Mouse (Mus musculus): ENCODE data around the gene Rfng. TPM values are rescaled to one million over a fixed set of nuclear protein-coding genes. Genes with fewer than 3 reads are reported as not detected.

Rfng gene
- polyA plus RNA-seq, 1 experiment from 2014 or later = 98.0 TPM

GRCm38 (mm10) chr11:120760236-120760635 lies 23.8 kb downstream of the Rfng start:
- no peak overlapping the region for H3K9ac ChIP-seq
- 96% methylated on average over 9 of the region's 9 CpGs for WGBS
- peaks cover 13% of the 10 kb centered on the region for H3K27me3 ChIP-seq
- ATAC-seq (ENCODE audit: low FRiP score) = no peak
- no peak overlapping the region for H3K27ac ChIP-seq
- 0 out of 2 replicates have a peak, but pooled peaks cover 6% of the 10 kb centered on the region for H3K9me3 ChIP-seq
- no peak overlapping the region for H3K4me2 ChIP-seq
- H3K36me3 ChIP-seq = no peaks in the 10 kb centered on the region
- H3K4me3 ChIP-seq = no peak overlapping the region
- no peaks in the 10 kb centered on the region; the same call in 1 of the 2 replicates for H3K4me1 ChIP-seq (replicated peaks)

GRCm38 (mm10) chr11:120751606-120752005 lies 32.4 kb downstream of the Rfng start:
- WGBS = 74% methylated on average over 4 of the region's 4 CpGs
- Histone ChIP-seq H3K4me2 (no peak overlapping the region), H3K9me3 (no peaks in the 10 kb centered on the region), H3K27ac (no peak overlapping the region), H3K36me3 (no peaks in the 10 kb centered on the region), H3K4me3 (no peak overlapping the region), H3K4me1 (replicated peaks) (no peaks in the 10 kb centered on the region), H3K27me3 (no peaks in the 10 kb centered on the region), H3K9ac (no peak overlapping the region)
- no peak for ATAC-seq (ENCODE audit: low FRiP score)

GRCm38 (mm10) chr11:120749430-120749829 lies 34.6 kb downstream of the Rfng start:
- Histone ChIP-seq H3K9me3 (no peaks in the 10 kb centered on the region), H3K4me2 (no peak overlapping the region), H3K27ac (no peak overlapping the region), H3K27me3 (no peaks in the 10 kb centered on the region), H3K4me1 (replicated peaks) (no peaks in the 10 kb centered on the region), H3K9ac (no peak overlapping the region), H3K4me3 (no peak overlapping the region), H3K36me3 (no peaks in the 10 kb centered on the region)
- 56% methylated on average over 8 of the region's 8 CpGs for WGBS
- ATAC-seq (ENCODE audit: low FRiP score) = no peak

- no peak for ATAC-seq (ENCODE audit: low FRiP score)
- Histone ChIP-seq H3K4me2 (no peak overlapping the region), H3K27me3 (no peaks in the 10 kb centered on the region), H3K4me1 (replicated peaks) (no peaks in the 10 kb centered on the region), H3K9ac (no peak overlapping the region), H3K27ac (no peak overlapping the region), H3K36me3 (no peaks in the 10 kb centered on the region), H3K4me3 (no peak overlapping the region), H3K9me3 (no peaks in the 10 kb centered on the region)
- 87% methylated on average over 4 of the region's 4 CpGs for WGBS
These were observed 36.0 kb downstream of the Rfng start for GRCm38 (mm10) chr11:120747974-120748373.

DNA sequence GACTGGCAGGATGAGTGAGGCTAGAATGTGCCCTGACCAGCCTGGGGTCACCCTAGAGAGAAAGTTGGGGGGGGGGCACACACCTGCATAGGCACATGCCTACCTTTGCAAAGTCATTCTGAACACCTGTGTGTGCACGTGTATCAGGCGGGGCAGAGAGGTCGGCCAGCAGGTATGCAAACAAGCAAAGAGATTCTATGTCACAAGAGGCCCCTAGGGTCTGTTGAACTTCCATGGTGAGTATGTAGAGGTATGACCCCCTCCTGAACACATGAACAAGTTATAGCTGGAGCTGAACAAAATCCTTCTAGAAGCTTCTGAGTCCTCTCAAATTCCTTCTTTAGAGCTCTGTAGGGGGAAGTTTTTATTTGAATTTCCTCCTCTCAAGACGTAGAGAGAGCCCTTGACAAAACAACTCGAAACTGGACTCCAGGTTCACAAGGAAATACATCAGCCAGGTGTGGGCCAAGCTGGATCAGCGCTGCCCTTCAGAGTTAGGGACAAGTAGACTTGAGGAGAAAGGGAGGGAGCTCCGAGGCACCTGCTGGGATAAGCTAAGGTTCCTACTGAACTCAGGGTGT lies 39.8 kb downstream of the Rfng start:
- H3K4me2 ChIP-seq = no peak overlapping the region

DNA sequence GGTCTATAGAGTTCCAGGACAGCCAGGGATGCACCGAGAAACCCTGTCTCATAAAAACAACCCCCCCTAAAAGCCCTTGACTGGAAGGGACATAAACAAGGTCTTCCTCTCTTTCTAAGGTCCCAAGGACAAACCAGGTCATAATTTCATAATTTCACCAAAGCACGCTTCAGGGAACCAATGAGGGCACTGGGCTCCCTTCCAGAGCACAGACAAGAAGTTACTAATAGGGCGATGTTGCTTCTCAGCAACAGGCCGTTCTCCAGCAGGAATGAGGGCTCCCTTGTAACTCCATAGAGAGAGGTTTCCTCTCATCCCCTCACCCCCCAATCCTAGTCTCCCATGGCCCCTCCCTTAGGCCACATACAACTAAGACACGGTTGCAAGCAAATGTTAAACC lies 43.0 kb downstream of the Rfng start:
- no peak for ATAC-seq (ENCODE audit: low FRiP score)
- H3K4me3 ChIP-seq = no peak overlapping the region
- H3K36me3 ChIP-seq = no peaks in the 10 kb centered on the region
- H3K27me3 ChIP-seq = no peaks in the 10 kb centered on the region; the same call in 1 of the 2 replicates
- H3K9ac ChIP-seq = no peak overlapping the region
- H3K4me1 ChIP-seq (replicated peaks) = no peaks in the 10 kb centered on the region
- H3K9me3 ChIP-seq = no peaks in the 10 kb centered on the region
- 93% methylated on average over 5 of the region's 5 CpGs for whole genome bisulfite sequencing
- no peak overlapping the region for H3K4me2 ChIP-seq
- no peak overlapping the region for H3K27ac ChIP-seq

More for the DNA sequence above, 39.8 kb downstream of the Rfng start:
- Histone ChIP-seq H3K4me3 (no peak overlapping the region), H3K27me3 (no peaks in the 10 kb centered on the region; the same call in 1 of the 2 replicates), H3K9ac (no peak overlapping the region), H3K4me1 (replicated peaks) (no peaks in the 10 kb centered on the region), H3K9me3 (no peaks in the 10 kb centered on the region), H3K36me3 (no peaks in the 10 kb centered on the region), H3K27ac (no peak overlapping the region)
- 79% methylated on average over 7 of the region's 7 CpGs for WGBS
- no peak for ATAC-seq (ENCODE audit: low FRiP score)

- Histone ChIP-seq H3K9me3 (no peaks in the 10 kb centered on the region), H3K9ac (no peak overlapping the region), H3K27me3 (peaks cover 20% of the 10 kb centered on the region), H3K4me2 (no peak overlapping the region), H3K27ac (no peak overlapping the region), H3K4me3 (no peak overlapping the region), H3K4me1 (replicated peaks) (no peaks in the 10 kb centered on the region), H3K36me3 (no peaks in the 10 kb centered on the region)
- ATAC-seq (ENCODE audit: low FRiP score) = no peak
- 79% methylated on average over 6 of the region's 6 CpGs for WGBS
These were observed 47.6 kb downstream of the Rfng start for GRCm38 (mm10) chr11:120736424-120736823.

GRCm38 (mm10) chr11:120733521-120733920 lies 50.5 kb downstream of the Rfng start:
- Histone ChIP-seq H3K4me1 (replicated peaks) (no peaks in the 10 kb centered on the region), H3K27me3 (peaks cover 36% of the 10 kb centered on the region), H3K9me3 (no peaks in the 10 kb centered on the region), H3K36me3 (no peaks in the 10 kb centered on the region), H3K9ac (no peak overlapping the region), H3K4me3 (no peak overlapping the region), H3K4me2 (no peak overlapping the region), H3K27ac (no peak overlapping the region)
- ATAC-seq (ENCODE audit: low FRiP score) = no peak
- 64% methylated on average over 6 of the region's 6 CpGs for WGBS

GRCm38 (mm10) chr11:120731858-120732680 lies 51.9 kb downstream of the Rfng start, which contains the start of gene Cbr2:
Cbr2 (minus strand) TSS chr11:120732114.
- no peaks in the 10 kb centered on the region for H3K9me3 ChIP-seq
- peaks cover 41% of the 10 kb centered on the region for H3K27me3 ChIP-seq
- no peak within 1 kb of the TSS for H3K27ac ChIP-seq
- no peaks in the 10 kb centered on the region for H3K36me3 ChIP-seq
- H3K4me3 ChIP-seq = no peak within 1 kb of the TSS
- peaks cover 2% of the 10 kb centered on the region for H3K4me1 ChIP-seq (replicated peaks)
- no peak for ATAC-seq (ENCODE audit: low FRiP score)
- no peak within 1 kb of the TSS for H3K9ac ChIP-seq
- WGBS = 77% methylated on average over 12 of the region's 12 CpGs
- no peak within 1 kb of the TSS for H3K4me2 ChIP-seq

- no peaks in the 10 kb centered on the region for H3K9me3 ChIP-seq
- H3K27ac ChIP-seq = no peak overlapping the region
- H3K4me1 ChIP-seq (replicated peaks) = peaks cover 9% of the 10 kb centered on the region
- no peak for ATAC-seq (ENCODE audit: low FRiP score)
- WGBS = 95% methylated on average over 1 of the region's 1 CpGs
- H3K4me3 ChIP-seq = no peak overlapping the region
- peaks cover 42% of the 10 kb centered on the region for H3K27me3 ChIP-seq
- no peak overlapping the region for H3K9ac ChIP-seq
- no peaks in the 10 kb centered on the region for H3K36me3 ChIP-seq
- no peak overlapping the region for H3K4me2 ChIP-seq
These were observed 52.6 kb downstream of the Rfng start for GRCm38 (mm10) chr11:120731395-120731794.
